Mouse (Mus musculus) spleen, adult 2 months (tissue): Measurements from ENCODE around the gene Aida. TPM values are rescaled to one million over a fixed set of nuclear protein-coding genes. Genes with fewer than 3 reads are reported as not detected.

Experiments used
- DNase-seq, 2 experiments: peaks; one replicate each; pipeline versions ENCODE4 v3.0.0 to v3.0.0-alpha.2; 2012 to 2021; ENCODE audit warnings: low spot score in 2 of 2, low read depth in 1 of 2
- H3K27ac ChIP-seq: fragments of 200-500 bp; 2 replicates; pipeline ENCODE4 v1.5.1; 2012; ENCODE audit warnings: low read length, inconsistent platforms; ENCODE audit not compliant: insufficient read depth
- H3K27me3 ChIP-seq: fragments of 200-500 bp; 2 replicates; pipeline ENCODE4 v1.6.1; 2012; ENCODE audit warnings: mild to moderate bottlenecking, moderate library complexity, low read length, inconsistent platforms; ENCODE audit not compliant: control insufficient read depth, insufficient read depth
- H3K36me3 ChIP-seq: fragments of 200-500 bp; 2 replicates; pipeline ENCODE4 v1.6.1; 2012; ENCODE audit warnings: mild to moderate bottlenecking, low read length, inconsistent platforms; ENCODE audit not compliant: control insufficient read depth, insufficient read depth
- H3K4me1 ChIP-seq: fragments of 200-500 bp; 2 replicates; pipeline ENCODE4 v1.6.1; 2011; ENCODE audit warnings: inconsistent platforms; ENCODE audit not compliant: control insufficient read depth, insufficient read depth, insufficient read length
- H3K4me3 ChIP-seq: fragments of 200-500 bp; 2 replicates; pipeline ENCODE4 v1.5.1; 2011; ENCODE audit warnings: mild to moderate bottlenecking, inconsistent platforms; ENCODE audit not compliant: insufficient read depth, insufficient read length; ENCODE audit errors: extremely low read depth
- CTCF ChIP-seq: fragments of 200-500 bp; IDR thresholded peaks from 2 replicates; pipeline ENCODE4 v1.5.1; 2011; ENCODE audit warnings: mild to moderate bottlenecking, inconsistent platforms; ENCODE audit not compliant: insufficient read depth, insufficient read length, insufficient replicate concordance; ENCODE audit errors: extremely low read depth
- POLR2A ChIP-seq: fragments of 200-500 bp; IDR thresholded peaks from 2 replicates; pipeline ENCODE4 v1.6.1; 2011; ENCODE audit warnings: low read depth, low read length, inconsistent platforms
- WGBS: fragments of 180-500 bp; shearing (Covaris S2); methylation state at CpG from one replicate; pipeline ENCODE4 v1.1.7; 2018; 5-methylcytosine and 5-hydroxymethylcytosine counted together
- polyA plus RNA-seq: library from polyadenylated mRNA; depleted of rRNA; stranded (reverse); fragments of >200 nt; gene quantifications from 2 replicates; pipeline ENCODE4 v1.2.3, GENCODE M21; 2012

The Aida gene
- polyA plus RNA-seq, 1 experiment: 13.6 TPM

DNA sequence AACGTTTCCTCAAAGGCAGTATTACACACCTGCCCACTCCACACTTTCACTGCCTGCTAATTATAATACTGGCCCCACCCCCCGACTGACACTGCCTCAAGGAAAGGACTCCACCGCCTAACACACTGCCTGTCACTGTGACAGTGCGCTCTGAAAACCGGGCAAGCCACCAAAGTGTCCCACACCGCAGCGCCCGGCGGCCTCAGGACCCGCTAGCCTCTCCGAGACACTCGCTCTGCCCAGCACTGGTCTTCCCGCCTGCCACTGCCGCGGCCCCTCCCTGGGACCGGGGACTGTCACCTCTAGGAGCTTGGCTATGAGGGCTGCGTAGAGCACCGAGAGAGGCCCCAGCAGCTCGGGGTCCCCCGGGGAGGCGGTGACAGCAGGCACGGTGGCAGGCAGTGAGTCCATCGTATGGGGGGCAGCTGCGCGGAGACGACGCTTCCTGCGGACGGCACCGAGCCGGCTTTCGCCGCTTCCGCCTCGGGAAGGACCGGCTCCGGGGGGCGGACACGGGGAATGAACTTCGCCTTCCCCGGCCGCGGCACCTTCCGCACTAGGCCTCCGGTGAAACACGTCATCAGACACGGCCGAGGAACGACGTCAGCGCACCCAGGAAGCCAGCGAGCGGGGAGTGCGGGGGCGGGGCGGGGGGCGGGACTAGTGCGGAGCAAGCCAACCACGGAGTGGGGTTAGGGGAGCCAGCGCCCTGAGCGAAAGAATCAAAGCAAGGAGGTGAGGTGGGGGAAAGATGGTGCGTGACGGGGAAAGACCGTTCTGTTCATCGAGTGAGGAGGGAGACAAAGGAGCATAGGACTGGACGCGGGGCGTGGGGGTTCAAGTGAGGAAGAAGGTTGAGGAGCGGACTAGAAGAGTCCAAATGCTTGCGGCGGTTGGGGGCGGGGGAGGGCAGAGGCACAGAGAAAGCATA, 48.8 kb downstream of the Aida start:
- Histone ChIP-seq H3K27me3 (no peaks in the 10 kb centered on the region), H3K36me3 (peaks cover 6% of the 10 kb centered on the region)
- peak; percentile 84 to 88 for DNase-seq

DNA sequence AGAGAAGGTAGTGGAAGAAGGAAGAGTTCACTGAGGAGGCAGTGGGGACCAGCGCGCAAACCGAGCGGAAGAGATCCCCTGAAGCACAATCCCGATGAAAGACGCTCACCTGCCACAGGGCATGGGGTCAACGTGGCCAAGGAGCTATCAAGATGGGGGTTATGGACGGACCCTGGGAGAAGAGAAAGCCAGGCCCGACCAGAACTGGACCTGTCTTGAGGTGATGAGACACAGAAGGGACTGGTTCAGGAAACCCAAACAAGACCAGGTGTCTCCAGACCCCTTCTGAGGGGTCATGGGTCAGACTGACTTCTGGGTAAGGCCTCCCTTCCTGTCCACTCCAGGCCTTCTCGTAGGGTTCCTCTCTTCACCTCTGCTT, 49.4 kb downstream of the Aida start:
- Histone ChIP-seq H3K27me3 (no peaks in the 10 kb centered on the region), H3K4me1 (no peaks in the 10 kb centered on the region; the same call in 1 of the 2 replicates), H3K27ac (peak overlapping the region; percentile 88), H3K36me3 (peaks cover 7% of the 10 kb centered on the region), H3K4me3 (peak overlapping the region; percentile 91)
- WGBS: 4% methylated on average over 10 of the region's 10 CpGs
- no peak for DNase-seq
- TF ChIP-seq CTCF (no peak), POLR2A (no peak)

More for the DNA sequence above, 48.8 kb downstream of the Aida start:
- Histone ChIP-seq H3K4me3 (peak overlapping the region; percentile 91), H3K27ac (peak overlapping the region; percentile 91), H3K4me1 (no peaks in the 10 kb centered on the region; the same call in 1 of the 2 replicates)
- TF ChIP-seq POLR2A (peak; percentile 38; the same call in 1 of the 2 replicates), CTCF (no peak)
- under 1% methylated on average over 72 of the region's 72 CpGs for WGBS

DNA sequence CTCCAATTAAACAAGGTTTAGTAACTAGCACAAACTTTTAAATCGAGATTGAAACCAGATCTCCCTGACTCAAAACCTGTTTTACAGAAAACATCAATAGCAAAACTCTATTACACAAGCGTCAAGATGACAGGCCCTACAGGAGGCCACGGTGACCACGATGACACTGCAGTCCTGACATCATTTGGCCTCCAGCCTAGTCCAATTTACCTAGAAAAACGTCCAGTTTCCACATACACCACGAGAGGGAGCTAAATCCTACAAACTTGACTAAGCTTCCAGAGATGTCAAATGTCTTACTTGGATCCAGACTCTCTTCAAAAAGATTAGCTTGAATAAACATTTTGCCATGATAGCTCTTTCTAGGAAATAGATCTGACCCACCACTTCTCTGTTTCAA, 53.5 kb downstream of the Aida start:
- H3K4me3 ChIP-seq: no peak overlapping the region

DNA sequence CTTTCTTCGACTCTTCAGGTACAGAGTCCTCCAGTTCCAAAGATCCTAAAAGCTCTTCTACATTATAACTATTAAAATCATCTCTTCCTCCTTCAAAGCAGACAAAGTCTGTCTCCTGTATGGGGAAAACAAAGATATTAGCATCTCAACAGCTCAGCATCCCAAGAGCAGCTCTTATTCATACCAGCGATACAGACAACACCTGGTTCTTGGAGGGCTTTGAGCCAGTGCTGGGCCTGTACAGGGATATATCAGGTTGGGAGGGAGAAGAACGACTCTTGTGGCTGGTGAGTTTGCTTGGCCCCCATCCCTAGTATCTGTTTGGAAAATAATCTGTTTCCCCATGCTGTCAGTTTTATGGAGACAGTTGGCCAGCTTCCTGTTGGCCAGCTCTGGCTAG, 62.5 kb downstream of the Aida start:
- 96% methylated on average over 3 of the region's 3 CpGs for WGBS
- peaks cover 35% of the 10 kb centered on the region for H3K36me3 ChIP-seq
- DNase-seq: no peak
- H3K4me1 ChIP-seq: no peaks in the 10 kb centered on the region
- no peak for TF ChIP-seq CTCF
- H3K4me3 ChIP-seq: no peak overlapping the region
- H3K27me3 ChIP-seq: no peaks in the 10 kb centered on the region
- H3K27ac ChIP-seq: no peak overlapping the region

More for the DNA sequence above, 53.5 kb downstream of the Aida start:
- Histone ChIP-seq H3K4me1 (no peaks in the 10 kb centered on the region; the same call in 1 of the 2 replicates), H3K27ac (no peak overlapping the region), H3K36me3 (peaks cover 5% of the 10 kb centered on the region; the same call in 1 of the 2 replicates), H3K27me3 (no peaks in the 10 kb centered on the region)
- peak; percentile 29 to 57 for DNase-seq
- TF ChIP-seq POLR2A: no peak
- TF ChIP-seq CTCF: peak; percentile 21; the same call in 1 of the 2 replicates
- 3% methylated on average over 6 of the region's 6 CpGs for WGBS

DNA sequence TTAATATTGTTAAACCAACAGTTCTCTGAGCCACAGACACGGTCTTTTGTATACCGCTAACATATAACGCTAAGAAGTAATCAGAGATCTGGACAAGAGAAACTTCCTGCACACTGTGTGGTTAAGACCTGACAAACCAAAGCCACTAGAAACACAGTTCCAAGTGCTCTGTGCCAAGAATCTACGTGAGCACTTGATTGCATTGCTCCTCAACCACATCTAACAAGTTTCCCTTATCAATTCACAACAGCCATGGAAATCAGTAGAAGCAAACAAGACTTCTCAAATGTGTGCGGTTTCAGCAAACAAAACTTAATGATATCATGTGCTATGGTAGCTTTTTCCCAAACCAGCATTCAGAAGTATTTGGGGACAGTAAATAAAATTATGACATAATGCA, 65.9 kb downstream of the Aida start:
- TF ChIP-seq POLR2A (no peak), CTCF (no peak)
- Histone ChIP-seq H3K4me3 (no peak overlapping the region), H3K27ac (no peak overlapping the region), H3K36me3 (peaks cover 31% of the 10 kb centered on the region), H3K27me3 (no peaks in the 10 kb centered on the region), H3K4me1 (no peaks in the 10 kb centered on the region)
- WGBS: 70% methylated on average over 5 of the region's 5 CpGs
- DNase-seq: no peak

DNA sequence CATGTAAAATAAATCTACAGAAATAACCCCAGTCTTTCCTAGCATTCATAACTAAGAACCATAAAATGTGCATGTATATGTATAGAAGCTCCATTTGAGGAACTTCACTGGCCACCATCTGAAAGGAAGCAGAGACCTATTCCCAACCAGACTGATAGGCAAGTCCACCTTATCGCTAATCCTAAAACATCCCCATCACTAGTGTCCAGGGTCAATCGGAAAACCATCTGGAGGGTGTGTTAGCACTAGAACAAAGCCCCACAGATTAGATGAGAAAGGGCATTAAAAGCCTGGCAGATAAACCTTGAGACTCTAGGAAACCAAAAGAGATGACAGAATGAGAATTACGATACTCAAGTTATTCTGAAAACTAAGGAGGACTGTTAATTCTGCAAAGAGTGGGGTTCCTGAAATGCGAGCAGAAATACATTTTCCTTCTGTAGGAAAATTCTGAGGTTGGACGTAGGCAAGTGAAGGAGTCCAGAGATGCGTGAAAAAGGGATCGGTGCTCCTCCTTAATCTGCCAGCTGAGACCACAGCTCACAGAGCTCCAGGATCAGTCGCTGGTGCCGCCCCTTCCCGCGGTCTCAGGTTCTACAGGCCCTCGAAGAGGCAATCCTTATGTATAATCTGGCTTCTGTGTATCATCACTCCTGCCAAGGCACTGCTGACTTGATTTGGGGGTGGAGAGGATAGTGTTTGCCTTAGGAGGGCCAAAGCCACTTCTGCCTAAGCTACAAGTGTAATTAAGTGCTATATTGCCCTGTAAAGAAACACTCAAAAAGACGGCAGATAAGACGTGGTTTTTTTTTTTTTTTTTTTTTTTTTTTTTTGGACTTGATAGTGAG, 66.6 kb downstream of the Aida start:
- H3K36me3 ChIP-seq: peaks cover 25% of the 10 kb centered on the region
- WGBS: 89% methylated on average over 14 of the region's 14 CpGs
- no peak overlapping the region for H3K4me3 ChIP-seq
- no peaks in the 10 kb centered on the region for H3K27me3 ChIP-seq
- DNase-seq: no peak
- no peak overlapping the region for H3K27ac ChIP-seq
- H3K4me1 ChIP-seq: no peaks in the 10 kb centered on the region
- no peak for TF ChIP-seq CTCF
- no peak for TF ChIP-seq POLR2A
